In genomic region chr2:31846692-31847660, GRCm38 (mm10) we compare ENCODE assay signal across 9 mouse cellular contexts. TPM values are rescaled to one million over a fixed set of nuclear protein-coding genes. Genes with fewer than 3 reads are reported as not detected.
DNase-seq lines count a peak whose midpoint lies in the region; ATAC-seq and TF ChIP-seq lines count a peak whose summit lies in the region.
"Had no signal": no experiment of that assay in that cellular context is flagged by ENCODE, and none has a peak within 500 bp of the region (broad histone marks: within the 10 kb centered on the region; RNA-seq: fewer than 3 reads in every experiment).

No protein-coding gene starts in this region.

- no peak for DNase-seq in lung, postnatal 0 days (ENCODE audit: low spot score)
- no peak for DNase-seq in lung, adult 2 months
- peak; percentile 63 for DNase-seq in thymus, postnatal 14 days
- DNase-seq in gastrocnemius, postnatal 36 days = no peak
- DNase-seq in adrenal gland, adult 8-10 months = no peak
- DNase-seq in frontal cortex, adult 2 months (ENCODE audit: extremely low spot score in 1 of 2, low spot score in 1 of 2) = no peak

- H3K27me3 ChIP-seq in lung, postnatal 0 days (replicated peaks; ENCODE audit: insufficient read depth, low read length) = peaks cover 40% of the 10 kb centered on the region
- peaks cover 28% of the 10 kb centered on the region for H3K27me3 ChIP-seq in forebrain, embryonic 16.5 days (replicated peaks; ENCODE audit: control insufficient read depth, insufficient read depth, low read length)
- peaks cover 60% of the 10 kb centered on the region for H3K27me3 ChIP-seq in liver, embryonic 15.5 days

- H3K9ac ChIP-seq in lung, postnatal 0 days (replicated peaks; ENCODE audit: low read depth) = no peak overlapping the region
- H3K9ac ChIP-seq in forebrain, embryonic 16.5 days (replicated peaks; ENCODE audit: low read depth, low read length) = no peak overlapping the region; the same call in none of the 2 replicates
- H3K9ac ChIP-seq in liver, embryonic 15.5 days = no peak overlapping the region

- no peak overlapping the region for H3K27ac ChIP-seq in lung, postnatal 0 days (ENCODE audit: low read length)
- no peak overlapping the region for H3K27ac ChIP-seq in forebrain, embryonic 16.5 days (ENCODE audit: low read length)
- no peak overlapping the region for H3K27ac ChIP-seq in liver, embryonic 15.5 days (replicated peaks)

- no peaks in the 10 kb centered on the region for H3K36me3 ChIP-seq in lung, postnatal 0 days (ENCODE audit: insufficient read depth, low read length)
- H3K36me3 ChIP-seq in forebrain, embryonic 16.5 days (ENCODE audit: control insufficient read depth, insufficient read depth) = no peaks in the 10 kb centered on the region
- H3K36me3 ChIP-seq in liver, embryonic 15.5 days (replicated peaks) = no peaks in the 10 kb centered on the region

- no peak for TF ChIP-seq POLR2A in lung, adult 2 months (IDR thresholded peaks at IDR 0.05; ENCODE audit: borderline replicate concordance, extremely low read depth, low read depth, low read length)

- peaks cover 10% of the 10 kb centered on the region; the same call in 1 of the 2 replicates for H3K4me1 ChIP-seq in lung, postnatal 0 days (ENCODE audit: insufficient read depth, low read depth, low read length)
- 0 out of 2 replicates have a peak, but pooled peaks cover 6% of the 10 kb centered on the region for H3K4me1 ChIP-seq in lung, adult 2 months (ENCODE audit: control insufficient read depth, insufficient read depth, low read length)
- peaks cover 32% of the 10 kb centered on the region for H3K4me1 ChIP-seq in forebrain, embryonic 16.5 days (replicated peaks; ENCODE audit: control insufficient read depth, insufficient read depth, low read length)
- H3K4me1 ChIP-seq in liver, embryonic 15.5 days (replicated peaks) = peaks cover 20% of the 10 kb centered on the region

- H3K9me3 ChIP-seq in lung, postnatal 0 days (ENCODE audit: low read length) = no peaks in the 10 kb centered on the region
- H3K9me3 ChIP-seq in forebrain, embryonic 16.5 days (ENCODE audit: control insufficient read depth, low read length) = no peaks in the 10 kb centered on the region
- no peaks in the 10 kb centered on the region for H3K9me3 ChIP-seq in liver, embryonic 15.5 days (replicated peaks)

- no peak for TF ChIP-seq EP300 in lung, postnatal 0 days (IDR thresholded peaks at IDR 0.05)

- no peak for ATAC-seq in lung, postnatal 0 days
- no peak for ATAC-seq in forebrain, embryonic 16.5 days
- ATAC-seq in liver, embryonic 15.5 days (ENCODE audit: insufficient read depth) = no peak

- peak overlapping the region; percentile 79 for H3K4me2 ChIP-seq in lung, postnatal 0 days (replicated peaks; ENCODE audit: low read depth, low read length)
- H3K4me2 ChIP-seq in forebrain, embryonic 16.5 days (ENCODE audit: low read length) = peak overlapping the region; percentile 96
- peak overlapping the region; percentile 66 for H3K4me2 ChIP-seq in liver, embryonic 15.5 days

- peak overlapping the region; percentile 48 for H3K4me3 ChIP-seq in lung, postnatal 0 days (ENCODE audit: low read depth, low read length)
- H3K4me3 ChIP-seq in lung, adult 2 months (replicated peaks; ENCODE audit: extremely low read depth, low read depth, low read length) = no peak overlapping the region
- peak overlapping the region; percentile 65 for H3K4me3 ChIP-seq in forebrain, embryonic 16.5 days (replicated peaks; ENCODE audit: low read length)
- peak overlapping the region; percentile 40 for H3K4me3 ChIP-seq in liver, embryonic 15.5 days (replicated peaks)

- WGBS in lung, postnatal 0 days = 5% methylated on average over 31 of the region's 35 CpGs
- WGBS in lung, adult 2 months = 6% methylated on average over 35 of the region's 35 CpGs
- WGBS in forebrain, embryonic 16.5 days = 4% methylated on average over 35 of the region's 35 CpGs
- 3% methylated on average over 35 of the region's 35 CpGs for WGBS in liver, embryonic 15.5 days (ENCODE audit: insufficient replicate concordance)

- intact Hi-C loops in gastrocnemius, postnatal 36 days (cut with DNase I) = no loop called here

- no peak for TF ChIP-seq CTCF in lung, postnatal 0 days (IDR thresholded peaks at IDR 0.05)
- TF ChIP-seq CTCF in lung, adult 2 months (IDR thresholded peaks at IDR 0.05; ENCODE audit: insufficient read depth, low read length) = no peak

RNA-seq across cellular contexts. Expression of gene Fibcd1, which starts 1.2 kb away (rescaled TPM):
- 0.02 and 0.08 TPM in 2 replicates for polyA plus RNA-seq in lung, postnatal 0 days (2015; fragmentation: Nextera tagmentation; extraction: Ambion mirVana)
- polyA plus RNA-seq in lung, adult 2 months (2012; rRNA removed) = 0.02 and 0.06 TPM in 2 replicates
- 2.7 and 4.2 TPM in 2 replicates for polyA plus RNA-seq in forebrain, embryonic 16.5 days (2015; fragmentation: Nextera tagmentation; extraction: Ambion mirVana)
- 0.02 TPM in 1 of 2 replicates, not detected in the other for polyA plus RNA-seq in liver, embryonic 15.5 days (2015; fragmentation: Nextera tagmentation; extraction: Ambion mirVana)
- total RNA-seq in gastrocnemius, postnatal 36 days (2021) = not detected
- total RNA-seq in adrenal gland, adult 8-10 months (2022) = under 1 TPM; 0.09 to 0.13 (median 0.11) TPM
- polyA plus RNA-seq in frontal cortex, adult 2 months (2012; rRNA removed) = 8.0 and 9.0 TPM in 2 replicates

RNA-seq across cellular contexts. Expression of gene Qrfp, which starts 36.6 kb away (rescaled TPM):
- 0.04 and 0.13 TPM in 2 replicates for polyA plus RNA-seq in lung, postnatal 0 days (2015; fragmentation: Nextera tagmentation; extraction: Ambion mirVana)
- polyA plus RNA-seq in lung, adult 2 months (2012; rRNA removed) = 0.12 and 0.13 TPM in 2 replicates
- 0.06 TPM in 1 of 2 replicates, not detected in the other for polyA plus RNA-seq in forebrain, embryonic 16.5 days (2015; fragmentation: Nextera tagmentation; extraction: Ambion mirVana)
- 0.03 and 0.08 TPM in 2 replicates for polyA plus RNA-seq in liver, embryonic 15.5 days (2015; fragmentation: Nextera tagmentation; extraction: Ambion mirVana)
- total RNA-seq in gastrocnemius, postnatal 36 days (2021) = not detected
- not detected for total RNA-seq in adrenal gland, adult 8-10 months (2022)
- polyA plus RNA-seq in frontal cortex, adult 2 months (2012; rRNA removed) = not detected in 2 replicates
- polyA plus RNA-seq: large intestine, adult 2 months had no signal

RNA-seq across cellular contexts. Expression of gene Lamc3, which starts 40.1 kb away (rescaled TPM):
- polyA plus RNA-seq in lung, postnatal 0 days (2015; fragmentation: Nextera tagmentation; extraction: Ambion mirVana) = 2.9 and 3.4 TPM in 2 replicates
- polyA plus RNA-seq in lung, adult 2 months (2012; rRNA removed) = 18.8 and 25.1 TPM in 2 replicates
- 3.4 and 4.0 TPM in 2 replicates for polyA plus RNA-seq in forebrain, embryonic 16.5 days (2015; fragmentation: Nextera tagmentation; extraction: Ambion mirVana)
- polyA plus RNA-seq in liver, embryonic 15.5 days (2015; fragmentation: Nextera tagmentation; extraction: Ambion mirVana) = 0.06 TPM in 1 of 2 replicates, not detected in the other
- total RNA-seq in gastrocnemius, postnatal 36 days (2021) = 1 to 10 TPM in 1 of 2 experiments, under 1 TPM in 1; 0.41 to 1.0 TPM
- 10 to 100 TPM; 18.8 to 22.1 (median 20.7) TPM for total RNA-seq in adrenal gland, adult 8-10 months (2022)
- 3.3 and 4.6 TPM in 2 replicates for polyA plus RNA-seq in frontal cortex, adult 2 months (2012; rRNA removed)
